Mouse (Mus musculus): ENCODE data around the gene Parvb. TPM values are rescaled to one million over a fixed set of nuclear protein-coding genes. Genes with fewer than 3 reads are reported as not detected.
A peak's percentile ranks its signal among the peaks of the same experiment; 100 is the strongest.

Gene Parvb
- polyA plus RNA-seq, 1 experiment from 2014 or later: 5.3 TPM

DNA sequence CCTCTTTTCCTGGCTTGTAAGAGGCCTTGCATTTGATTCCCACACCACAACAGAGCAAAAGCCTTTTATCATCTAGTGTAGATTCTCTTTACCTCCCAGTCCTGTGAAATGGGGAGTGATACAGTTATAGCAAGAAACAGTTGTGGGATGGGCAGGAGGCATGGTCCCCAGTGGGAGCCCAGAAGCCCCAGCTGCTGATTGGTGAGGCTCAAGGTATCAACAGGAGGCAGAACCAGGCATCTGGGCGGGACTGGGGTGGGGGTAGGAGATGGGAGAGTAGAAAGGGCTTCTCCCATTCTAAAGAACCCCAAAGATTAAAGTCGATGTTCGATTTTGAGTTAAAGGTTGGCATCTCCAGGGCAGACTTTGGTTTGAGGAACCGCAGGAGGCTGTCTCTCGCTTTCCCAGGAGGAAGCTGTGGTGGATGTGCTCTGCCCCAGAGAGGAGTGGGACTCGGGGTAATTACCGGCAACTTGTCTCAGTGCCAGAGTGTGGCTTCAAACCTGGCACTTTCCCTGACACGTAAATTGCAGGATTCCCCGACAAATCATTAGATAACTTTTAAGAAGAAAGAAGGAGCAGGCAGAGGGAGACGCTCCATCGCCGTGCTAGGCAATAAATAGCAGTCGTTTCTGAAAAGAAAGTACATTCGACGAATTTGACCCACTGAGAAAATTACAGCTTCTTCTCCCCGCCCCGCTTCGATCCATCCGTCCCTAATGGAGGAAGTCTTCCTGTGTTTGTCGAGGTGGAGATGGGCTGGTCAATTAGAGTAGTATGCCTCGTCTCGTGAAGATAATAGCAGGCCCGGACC is 13.7 kb upstream of the Parvb start:
- H3K4me1 ChIP-seq (replicated peaks): peaks cover 28% of the 10 kb centered on the region
- H3K4me3 ChIP-seq (replicated peaks): no peak overlapping the region
- no peak overlapping the region for H3K4me2 ChIP-seq
- WGBS (ENCODE audit: insufficient replicate concordance): 31% methylated on average over 23 of the region's 23 CpGs
- peaks cover 13% of the 10 kb centered on the region for H3K36me3 ChIP-seq (replicated peaks)
- ATAC-seq (ENCODE audit: insufficient read depth): no peak
- no peaks in the 10 kb centered on the region for H3K9me3 ChIP-seq (replicated peaks)
- peaks cover 29% of the 10 kb centered on the region for H3K27me3 ChIP-seq
- no peak overlapping the region for H3K27ac ChIP-seq (replicated peaks)
- H3K9ac ChIP-seq: no peak overlapping the region

DNA sequence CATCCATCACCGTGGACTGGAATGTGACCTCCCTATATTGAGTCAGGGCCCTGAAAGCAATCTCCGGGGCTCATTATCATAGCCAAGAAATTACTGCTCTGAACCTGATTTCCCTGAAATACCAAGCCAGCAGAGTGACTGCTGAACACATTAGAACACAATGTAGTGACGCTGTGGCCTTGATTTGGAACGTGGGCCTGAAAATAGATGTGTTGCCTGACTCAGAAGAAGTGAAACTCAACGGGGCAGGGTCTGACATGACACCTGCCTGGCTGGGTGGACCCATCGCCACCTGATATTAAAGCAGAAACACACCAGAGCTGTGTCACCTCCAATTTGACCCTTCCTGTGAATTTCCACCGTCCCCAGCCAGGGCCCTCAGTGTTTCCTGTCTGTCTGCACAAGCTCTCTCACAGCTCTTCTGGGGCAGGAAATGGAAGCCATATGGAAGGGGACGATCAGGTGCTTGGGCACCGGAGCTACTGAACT is 13.0 kb upstream of the Parvb start:
- no peak overlapping the region for H3K27ac ChIP-seq (replicated peaks)
- peaks cover 13% of the 10 kb centered on the region for H3K36me3 ChIP-seq (replicated peaks)
- no peak overlapping the region for H3K4me3 ChIP-seq (replicated peaks)
- no peak overlapping the region for H3K9ac ChIP-seq
- no peak overlapping the region for H3K4me2 ChIP-seq
- ATAC-seq (ENCODE audit: insufficient read depth): no peak
- peaks cover 29% of the 10 kb centered on the region for H3K27me3 ChIP-seq
- WGBS (ENCODE audit: insufficient replicate concordance): 23% methylated on average over 9 of the region's 9 CpGs
- H3K4me1 ChIP-seq (replicated peaks): peaks cover 28% of the 10 kb centered on the region
- H3K9me3 ChIP-seq (replicated peaks): no peaks in the 10 kb centered on the region

DNA sequence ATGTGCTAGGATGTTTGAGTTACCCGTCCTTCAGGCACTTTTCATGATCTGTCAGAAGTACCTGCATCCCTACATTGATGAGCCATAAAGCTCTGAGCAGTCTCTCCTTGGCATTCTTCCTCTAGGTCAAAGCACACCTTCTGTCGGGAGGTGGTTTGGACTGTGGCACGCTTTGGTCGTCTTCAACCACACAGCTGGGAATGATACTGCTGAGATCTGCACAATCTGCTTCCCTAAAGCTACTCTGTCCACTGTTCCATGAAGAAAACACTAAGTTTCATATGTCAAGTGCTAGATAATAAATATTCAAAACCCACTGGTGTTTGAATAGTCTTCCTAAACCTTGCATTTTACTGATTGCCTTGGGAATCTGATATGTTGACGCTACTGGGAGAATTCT is 10.3 kb upstream of the Parvb start:
- no peak overlapping the region for H3K4me3 ChIP-seq (replicated peaks)
- no peak overlapping the region for H3K27ac ChIP-seq (replicated peaks)
- H3K4me2 ChIP-seq: no peak overlapping the region
- peaks cover 19% of the 10 kb centered on the region for H3K4me1 ChIP-seq (replicated peaks)
- H3K27me3 ChIP-seq: peaks cover 46% of the 10 kb centered on the region
- WGBS (ENCODE audit: insufficient replicate concordance): 67% methylated on average over 5 of the region's 5 CpGs
- H3K9ac ChIP-seq: no peak overlapping the region
- ATAC-seq (ENCODE audit: insufficient read depth): no peak
- H3K9me3 ChIP-seq (replicated peaks): no peaks in the 10 kb centered on the region
- no peaks in the 10 kb centered on the region for H3K36me3 ChIP-seq (replicated peaks)

DNA sequence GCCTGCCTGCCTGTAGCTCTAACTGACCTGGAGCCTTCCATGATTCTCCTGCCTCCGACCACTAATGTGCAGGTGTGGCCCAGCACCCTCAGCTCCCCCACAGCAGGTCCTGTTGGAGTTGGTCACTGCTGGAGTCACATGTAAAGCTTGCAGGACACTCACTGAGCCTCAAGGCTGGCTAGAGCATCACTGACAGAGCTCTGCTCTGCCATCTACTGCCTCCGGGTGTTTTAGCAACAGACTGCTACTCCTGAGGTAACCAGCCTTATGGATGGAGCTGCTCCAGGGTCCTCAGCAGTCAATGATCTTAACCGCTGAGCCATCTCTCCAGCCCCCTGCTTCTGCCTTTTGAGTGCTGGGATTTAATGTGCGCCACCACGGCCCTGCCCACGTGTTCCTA is 8.4 kb upstream of the Parvb start:
- Histone ChIP-seq H3K36me3 (replicated peaks) (no peaks in the 10 kb centered on the region), H3K27ac (replicated peaks) (no peak overlapping the region), H3K4me2 (no peak overlapping the region), H3K9me3 (replicated peaks) (no peaks in the 10 kb centered on the region), H3K4me1 (replicated peaks) (peaks cover 8% of the 10 kb centered on the region; the same call in 1 of the 2 replicates), H3K9ac (no peak overlapping the region), H3K27me3 (peaks cover 35% of the 10 kb centered on the region), H3K4me3 (replicated peaks) (no peak overlapping the region)
- 36% methylated on average over 6 of the region's 6 CpGs for WGBS (ENCODE audit: insufficient replicate concordance)
- ATAC-seq (ENCODE audit: insufficient read depth): no peak

DNA sequence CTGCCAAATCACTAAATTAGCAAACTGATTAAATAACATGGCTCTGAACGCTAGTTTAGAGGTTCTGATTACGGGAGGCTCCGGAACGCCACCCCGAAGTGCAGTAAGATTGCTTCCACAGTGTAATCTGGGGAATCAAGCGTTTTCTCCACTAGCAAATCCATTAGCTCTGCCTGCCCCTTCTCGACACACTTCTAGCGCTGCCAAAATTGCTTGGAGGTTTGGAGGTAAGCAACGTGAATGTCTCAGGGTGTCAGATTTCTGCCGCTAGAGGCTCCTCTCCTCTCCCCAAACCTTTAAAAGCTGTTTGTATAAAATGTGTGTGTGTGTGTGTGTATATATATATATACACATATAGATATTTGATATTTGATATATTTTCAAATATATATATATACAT is 7.1 kb upstream of the Parvb start:
- H3K27ac ChIP-seq (replicated peaks): no peak overlapping the region
- WGBS (ENCODE audit: insufficient replicate concordance): 52% methylated on average over 10 of the region's 10 CpGs

DNA sequence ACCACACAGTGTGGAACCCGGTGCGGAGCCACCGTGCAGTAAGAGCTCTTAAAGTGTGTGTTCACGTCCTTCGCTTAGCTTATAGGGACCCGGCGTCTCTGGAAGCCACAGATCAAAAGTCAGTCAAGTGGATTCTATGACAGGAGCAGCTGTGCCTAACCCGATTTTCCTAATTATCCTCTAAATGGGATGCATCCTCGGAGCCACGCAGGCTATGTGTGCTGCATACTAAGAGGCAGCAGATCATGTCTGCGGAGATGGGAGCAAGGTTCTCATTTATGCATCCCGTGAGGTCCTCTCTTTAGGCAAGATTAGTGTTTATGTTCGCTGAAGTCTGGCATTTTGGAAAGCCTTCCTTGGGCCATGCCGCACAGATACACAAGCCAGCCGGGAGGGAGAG is 4.9 kb upstream of the Parvb start:
- Histone ChIP-seq H3K4me1 (replicated peaks) (peaks cover 27% of the 10 kb centered on the region), H3K27me3 (peaks cover 24% of the 10 kb centered on the region), H3K36me3 (replicated peaks) (no peaks in the 10 kb centered on the region), H3K4me3 (replicated peaks) (no peak overlapping the region), H3K4me2 (no peak overlapping the region), H3K9me3 (replicated peaks) (no peaks in the 10 kb centered on the region), H3K9ac (no peak overlapping the region), H3K27ac (replicated peaks) (no peak overlapping the region)
- ATAC-seq (ENCODE audit: insufficient read depth): no peak
- WGBS (ENCODE audit: insufficient replicate concordance): 85% methylated on average over 15 of the region's 15 CpGs

More for the DNA sequence above, 7.1 kb upstream of the Parvb start:
- no peak overlapping the region for H3K4me2 ChIP-seq
- ATAC-seq (ENCODE audit: insufficient read depth): no peak
- H3K36me3 ChIP-seq (replicated peaks): no peaks in the 10 kb centered on the region
- no peak overlapping the region for H3K4me3 ChIP-seq (replicated peaks)
- no peak overlapping the region for H3K9ac ChIP-seq
- no peaks in the 10 kb centered on the region for H3K9me3 ChIP-seq (replicated peaks)
- H3K27me3 ChIP-seq: peaks cover 21% of the 10 kb centered on the region
- H3K4me1 ChIP-seq (replicated peaks): peaks cover 6% of the 10 kb centered on the region; the same call in 1 of the 2 replicates

DNA sequence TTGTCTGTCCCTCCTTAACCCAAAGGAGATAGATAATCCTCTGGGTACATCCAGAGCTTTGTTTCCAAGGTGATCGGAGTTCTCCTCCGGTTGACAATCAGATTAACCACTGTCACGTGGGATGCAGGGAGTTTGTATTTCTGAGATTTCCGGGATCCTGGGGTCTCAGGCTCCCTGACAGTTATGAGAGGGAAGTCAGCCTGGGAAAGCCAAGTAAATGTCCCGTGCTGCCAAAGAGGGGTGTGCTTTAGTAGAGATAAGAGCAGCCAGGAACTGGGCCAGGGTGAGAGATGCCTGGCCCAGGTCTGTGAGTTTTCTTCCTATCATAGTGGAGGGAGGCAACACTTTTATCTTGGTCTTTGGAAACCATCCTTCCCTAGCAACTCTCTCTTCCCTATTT is 1.2 kb upstream of the Parvb start:
- peaks cover 12% of the 10 kb centered on the region for H3K27me3 ChIP-seq
- H3K9ac ChIP-seq: peak overlapping the region; percentile 68
- peak overlapping the region; percentile 78 for H3K4me3 ChIP-seq (replicated peaks)
- 10% methylated on average over 5 of the region's 5 CpGs for WGBS (ENCODE audit: insufficient replicate concordance)
- peak overlapping the region; percentile 97 for H3K4me2 ChIP-seq
- H3K4me1 ChIP-seq (replicated peaks): peaks cover 51% of the 10 kb centered on the region
- peak overlapping the region; percentile 88 for H3K27ac ChIP-seq (replicated peaks)
- H3K9me3 ChIP-seq (replicated peaks): no peaks in the 10 kb centered on the region
- ATAC-seq (ENCODE audit: insufficient read depth): peak; percentile 77
- H3K36me3 ChIP-seq (replicated peaks): 0 out of 2 replicates have a peak, but pooled peaks cover 2% of the 10 kb centered on the region

DNA sequence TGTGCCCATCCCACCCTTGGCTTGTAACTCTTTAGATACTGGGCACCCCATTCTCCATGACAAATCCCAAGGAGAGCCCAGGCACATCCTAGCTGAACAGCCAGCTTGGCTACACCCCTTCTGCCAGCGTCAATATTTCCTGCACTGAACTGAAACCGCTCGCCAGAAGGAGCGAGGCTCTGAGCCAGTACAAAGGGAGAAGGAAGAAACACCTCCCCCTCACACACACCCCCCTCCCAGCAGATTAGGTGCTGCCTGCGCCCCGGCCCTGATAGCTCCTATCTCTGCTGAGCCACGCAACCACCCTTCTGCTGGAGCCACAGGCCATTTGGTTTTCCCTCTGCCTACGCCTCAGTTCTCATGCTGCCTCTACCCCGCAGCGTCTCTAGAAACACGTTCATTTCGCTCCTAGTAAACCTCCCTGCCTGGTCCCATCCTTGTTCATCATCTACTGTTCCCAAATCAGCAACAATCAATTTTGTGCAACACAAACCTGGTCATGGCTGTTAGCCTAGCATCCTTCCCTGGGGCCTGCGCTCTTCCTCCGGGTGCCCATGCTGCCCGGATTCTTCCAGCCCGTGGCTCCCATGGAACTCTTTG is 630 bp upstream of the Parvb start:
- Histone ChIP-seq H3K9me3 (replicated peaks) (no peaks in the 10 kb centered on the region), H3K4me1 (replicated peaks) (peaks cover 52% of the 10 kb centered on the region), H3K36me3 (replicated peaks) (0 out of 2 replicates have a peak, but pooled peaks cover 2% of the 10 kb centered on the region), H3K9ac (peak overlapping the region; percentile 68), H3K27ac (replicated peaks) (peak overlapping the region; percentile 88), H3K4me2 (peak overlapping the region; percentile 97), H3K27me3 (peaks cover 7% of the 10 kb centered on the region; the same call in 1 of the 2 replicates), H3K4me3 (replicated peaks) (peak overlapping the region; percentile 78)
- WGBS (ENCODE audit: insufficient replicate concordance): 2% methylated on average over 16 of the region's 16 CpGs
- peak; percentile 89 for ATAC-seq (ENCODE audit: insufficient read depth)

DNA sequence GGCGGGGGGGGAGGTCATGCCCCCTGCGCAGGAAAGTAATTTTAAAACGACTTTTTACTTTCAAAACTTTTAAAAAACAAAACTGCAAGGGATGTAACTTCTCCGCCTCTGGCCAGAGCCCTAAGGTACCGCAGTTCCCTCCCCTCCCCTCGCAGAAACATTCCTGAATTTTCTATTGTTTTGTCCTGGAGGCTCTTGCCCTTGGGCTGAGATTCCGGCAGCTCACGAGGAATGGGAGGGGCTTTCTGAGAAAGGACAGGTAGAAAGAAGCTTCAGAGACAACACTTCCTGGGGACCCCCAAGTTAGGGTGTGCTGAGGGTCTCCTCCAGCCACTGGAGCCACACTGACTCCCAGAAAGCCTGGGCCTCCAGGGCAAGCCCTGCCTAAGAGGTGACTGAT is 766 bp downstream of the Parvb start:
- H3K4me2 ChIP-seq: peak overlapping the region; percentile 97
- ATAC-seq (ENCODE audit: insufficient read depth): no peak
- H3K9ac ChIP-seq: peak overlapping the region; percentile 68
- peaks cover 52% of the 10 kb centered on the region for H3K4me1 ChIP-seq (replicated peaks)
- no peaks in the 10 kb centered on the region for H3K9me3 ChIP-seq (replicated peaks)
- peaks cover 6% of the 10 kb centered on the region; the same call in 1 of the 2 replicates for H3K27me3 ChIP-seq
- WGBS (ENCODE audit: insufficient replicate concordance): 43% methylated on average over 8 of the region's 8 CpGs
- H3K36me3 ChIP-seq (replicated peaks): 0 out of 2 replicates have a peak, but pooled peaks cover 2% of the 10 kb centered on the region
- peak overlapping the region; percentile 54; the same call in 1 of the 2 replicates for H3K27ac ChIP-seq (replicated peaks)
- peak overlapping the region; percentile 78 for H3K4me3 ChIP-seq (replicated peaks)

DNA sequence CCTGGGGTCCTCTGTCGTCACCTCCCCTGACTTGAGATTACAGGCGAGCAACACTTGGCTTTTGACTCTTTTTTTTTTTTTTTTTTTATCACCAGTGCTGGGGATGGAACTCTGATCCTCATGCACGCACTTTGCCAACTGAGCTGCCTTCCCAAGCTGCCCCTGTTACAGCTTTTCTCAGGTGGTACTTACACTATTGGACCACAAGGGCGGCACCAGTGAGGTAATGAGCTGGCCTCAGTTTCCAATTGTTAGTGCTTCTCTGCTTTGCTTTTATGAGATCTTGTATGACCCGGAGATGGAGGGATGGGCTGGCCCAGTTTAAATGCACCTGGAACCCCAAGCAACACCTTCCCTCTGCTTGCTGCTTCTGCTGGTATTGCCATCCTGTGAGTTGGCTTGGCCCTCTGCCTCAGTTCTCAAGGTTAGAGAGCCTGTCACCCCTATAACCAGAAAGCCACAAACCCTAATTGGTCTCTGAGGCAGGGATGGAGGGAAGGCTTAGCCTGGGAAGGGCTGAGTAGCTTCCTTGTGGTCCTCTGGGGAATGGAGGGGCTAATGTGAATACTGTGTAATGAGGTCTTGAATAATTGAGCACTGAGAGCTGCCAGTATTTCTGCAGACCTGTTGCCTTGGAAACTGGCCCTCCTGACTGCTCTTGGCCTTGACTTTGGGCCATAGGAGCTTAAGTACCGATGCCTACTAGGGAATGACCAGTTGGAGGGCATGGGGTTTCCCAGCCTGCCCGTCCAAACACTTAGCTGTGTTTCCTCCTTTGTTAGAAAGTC is 3.1 kb downstream of the Parvb start:
- Histone ChIP-seq H3K4me1 (replicated peaks) (peaks cover 57% of the 10 kb centered on the region), H3K4me2 (no peak overlapping the region), H3K27ac (replicated peaks) (peak overlapping the region; percentile 45; the same call in 1 of the 2 replicates), H3K9me3 (replicated peaks) (no peaks in the 10 kb centered on the region), H3K27me3 (peaks cover 17% of the 10 kb centered on the region; the same call in 1 of the 2 replicates), H3K36me3 (replicated peaks) (0 out of 2 replicates have a peak, but pooled peaks cover 2% of the 10 kb centered on the region), H3K9ac (no peak overlapping the region), H3K4me3 (replicated peaks) (no peak overlapping the region)
- 65% methylated on average over 7 of the region's 7 CpGs for WGBS (ENCODE audit: insufficient replicate concordance)
- ATAC-seq (ENCODE audit: insufficient read depth): no peak

Measured in liver, embryonic 15.5 days (tissue).